Mouse (Mus musculus) brain, embryonic 14.5 days (tissue): ENCODE data around the gene Hsf2bp. TPM values are rescaled to one million over a fixed set of nuclear protein-coding genes. Genes with fewer than 3 reads are reported as not detected.

ENCODE experiments used
- DNase-seq: peaks from one replicate; pipeline ENCODE4 v3.0.0-alpha.2; 2011; ENCODE audit warnings: low read depth
- CTCF ChIP-seq: fragments of 200-500 bp; IDR thresholded peaks from 2 replicates; pipeline ENCODE4 v1.5.1; 2012; ENCODE audit warnings: inconsistent platforms, mild to moderate bottlenecking, moderate library complexity, borderline replicate concordance; ENCODE audit not compliant: insufficient read depth, insufficient read length; ENCODE audit errors: extremely low read depth
- POLR2A ChIP-seq: fragments of 200-500 bp; IDR thresholded peaks from 2 replicates; pipeline ENCODE4 v1.6.1; 2012; ENCODE audit warnings: mild to moderate bottlenecking, inconsistent platforms, borderline replicate concordance; ENCODE audit not compliant: poor library complexity, insufficient read depth, insufficient read length, severe bottlenecking; ENCODE audit errors: extremely low read depth
- polyA plus RNA-seq: library from polyadenylated mRNA; depleted of rRNA; stranded (reverse); fragments of >200 nt; gene quantifications from 2 replicates; pipeline ENCODE4 v1.2.3, GENCODE M21; 2012; rRNA removed

Gene Hsf2bp
- polyA plus RNA-seq, 1 experiment = 0.49 TPM

DNA sequence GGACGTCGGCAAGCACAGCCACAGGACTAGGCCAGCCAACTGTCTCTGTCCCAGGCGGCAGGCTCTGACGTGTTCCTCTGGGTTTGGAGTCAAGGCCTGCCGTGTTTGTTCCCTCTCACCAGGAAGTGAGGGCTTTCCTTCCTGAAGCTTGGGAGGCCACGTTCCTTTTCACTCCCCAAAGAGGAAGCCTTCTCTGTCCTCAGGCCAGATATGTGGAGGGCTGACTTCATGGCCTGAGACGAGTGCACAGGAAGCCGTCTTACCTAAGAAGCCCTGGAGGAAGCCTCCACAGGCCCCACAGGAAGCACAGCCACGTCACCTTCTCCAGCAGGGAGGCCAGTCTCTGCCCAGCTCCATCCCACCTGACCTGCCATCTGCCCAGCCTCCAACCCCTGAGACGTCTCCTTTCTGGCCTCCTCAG, 130.3 kb downstream of the Hsf2bp start:
- TF ChIP-seq POLR2A = no peak
- TF ChIP-seq CTCF = no peak
- no peak for DNase-seq

DNA sequence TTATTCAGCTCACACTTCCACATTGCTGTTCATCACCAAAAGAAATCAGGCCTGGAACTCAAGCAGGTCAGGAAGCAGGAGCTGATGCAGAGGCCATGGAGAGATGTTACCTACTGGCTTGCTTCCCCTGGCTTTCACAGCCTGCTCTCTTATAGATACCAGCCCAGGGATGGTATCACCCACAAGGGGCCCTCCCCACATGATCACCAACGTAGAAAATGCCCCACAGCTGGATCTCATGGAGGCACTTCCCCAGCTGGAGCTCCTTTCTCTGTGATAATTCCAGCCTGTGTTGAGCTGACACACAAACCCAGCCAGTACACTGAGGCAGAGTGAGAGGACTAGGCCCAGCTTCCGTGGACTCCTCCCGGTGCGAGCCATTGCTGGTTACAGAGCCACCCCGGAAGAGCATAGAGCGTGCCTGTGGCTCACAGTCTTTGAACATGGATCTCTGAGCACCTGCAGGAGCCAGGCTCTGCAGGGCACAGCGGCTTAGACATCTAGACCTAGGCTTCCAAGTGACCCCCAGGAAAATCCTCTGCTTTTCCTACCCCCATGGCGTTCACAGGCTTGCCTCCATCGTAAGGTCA, 130.9 kb downstream of the Hsf2bp start:
- TF ChIP-seq CTCF (no peak), POLR2A (no peak)
- DNase-seq = no peak

DNA sequence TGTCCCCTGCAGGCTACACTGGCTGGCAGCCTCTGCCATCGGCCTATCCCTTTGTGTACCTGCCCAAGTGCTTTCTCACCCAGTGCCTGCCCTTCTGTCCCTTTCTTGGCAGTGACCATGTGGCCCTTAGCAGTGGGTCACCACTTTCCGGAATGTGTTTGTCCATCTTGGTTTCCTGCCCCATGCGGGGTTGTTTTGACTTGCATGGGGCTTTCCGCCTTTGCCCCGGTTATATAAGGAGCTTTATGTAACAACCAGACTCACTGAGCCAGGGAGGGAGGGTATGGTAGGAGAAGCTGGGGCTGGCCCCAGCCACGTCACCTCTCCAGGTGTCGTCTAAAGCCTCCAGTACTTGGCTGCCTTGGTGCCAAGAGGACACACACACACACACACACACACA, 132.1 kb downstream of the Hsf2bp start:
- TF ChIP-seq CTCF (no peak), POLR2A (no peak)
- DNase-seq = no peak

DNA sequence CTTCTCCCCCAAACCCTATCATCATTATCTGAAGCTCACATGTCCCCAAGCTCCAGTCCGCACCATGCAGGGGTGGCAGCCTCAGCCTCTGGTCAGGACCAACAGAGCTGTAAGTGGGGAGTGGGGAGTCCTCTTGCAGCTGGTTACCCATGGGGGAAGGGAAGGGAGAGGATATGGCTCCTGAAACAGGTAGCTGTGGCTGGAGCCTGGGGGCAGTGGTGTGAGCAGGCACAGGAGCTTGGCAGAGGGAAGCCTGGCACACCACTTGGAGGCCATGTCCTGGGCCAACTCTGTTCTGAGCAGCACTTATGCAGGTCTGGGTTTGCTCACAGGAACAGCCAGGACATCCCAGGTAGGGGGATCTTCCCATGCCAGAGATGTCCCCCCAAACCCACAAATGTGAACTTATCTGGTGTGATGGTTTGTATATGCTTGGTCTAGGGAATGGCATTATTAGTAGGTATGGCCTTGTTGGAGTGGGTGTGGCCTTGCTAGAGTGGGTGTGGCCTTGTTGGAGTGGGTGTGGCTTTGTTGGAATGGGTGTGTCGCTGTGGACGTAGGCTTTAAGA, 133.4 kb downstream of the Hsf2bp start:
- no peak for DNase-seq
- TF ChIP-seq CTCF (no peak), POLR2A (no peak)

DNA sequence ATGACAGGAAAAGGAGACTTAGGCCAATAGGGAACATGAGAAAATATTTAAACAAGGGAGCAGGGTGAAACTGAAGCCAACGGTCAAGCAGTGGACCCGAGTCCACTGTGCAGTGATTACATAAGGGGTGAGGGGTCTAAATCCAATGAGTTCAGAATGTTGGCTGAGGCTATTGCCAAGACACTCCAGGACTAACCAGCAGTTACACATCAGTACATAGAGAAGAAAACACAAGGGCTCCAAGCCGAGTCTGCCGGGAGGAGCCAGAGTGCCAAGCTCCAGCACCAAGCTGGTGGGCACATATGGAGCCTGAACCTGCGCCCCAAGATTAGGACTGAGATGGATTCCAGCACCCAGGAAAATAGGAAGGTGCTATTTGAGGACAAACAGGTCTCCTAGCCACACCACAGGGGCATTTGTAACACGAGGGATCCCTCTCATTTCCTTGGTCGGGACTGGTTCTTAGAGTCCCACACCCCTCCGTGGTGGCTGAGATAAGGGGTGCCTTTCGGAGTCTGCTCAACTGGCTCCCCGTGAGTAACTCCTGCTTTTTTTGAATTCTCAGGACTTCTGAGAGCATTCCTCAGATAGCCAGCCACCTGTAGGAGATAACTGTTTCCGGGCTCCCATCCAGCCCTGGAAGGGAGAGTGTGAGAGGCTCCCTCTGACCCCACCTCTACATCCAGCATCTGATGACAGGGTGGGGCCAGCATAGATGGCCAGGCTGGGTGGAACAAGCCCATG, 134.5 kb downstream of the Hsf2bp start:
- no peak for DNase-seq
- TF ChIP-seq CTCF (no peak), POLR2A (no peak)

DNA sequence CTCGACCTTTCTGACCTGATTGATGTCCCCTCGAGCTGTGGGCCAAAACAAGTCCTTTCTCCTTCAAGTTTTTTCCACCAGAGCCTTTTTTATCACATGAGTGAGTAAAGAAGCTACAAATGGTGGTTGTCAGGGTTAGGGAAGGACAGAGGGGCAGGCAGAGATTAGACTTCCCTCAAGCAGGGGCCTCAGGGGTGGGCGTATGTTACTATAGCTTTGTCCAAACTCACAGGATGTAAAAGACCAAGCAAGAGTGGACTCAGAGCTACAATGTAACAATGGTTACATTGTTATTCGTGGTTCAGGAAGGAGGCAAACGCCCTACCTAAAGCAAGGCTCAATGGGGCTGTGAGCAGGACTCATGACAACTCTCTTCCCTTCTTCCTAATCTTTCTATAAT, 137.2 kb downstream of the Hsf2bp start:
- no peak for DNase-seq
- TF ChIP-seq POLR2A = no peak
- no peak for TF ChIP-seq CTCF

DNA sequence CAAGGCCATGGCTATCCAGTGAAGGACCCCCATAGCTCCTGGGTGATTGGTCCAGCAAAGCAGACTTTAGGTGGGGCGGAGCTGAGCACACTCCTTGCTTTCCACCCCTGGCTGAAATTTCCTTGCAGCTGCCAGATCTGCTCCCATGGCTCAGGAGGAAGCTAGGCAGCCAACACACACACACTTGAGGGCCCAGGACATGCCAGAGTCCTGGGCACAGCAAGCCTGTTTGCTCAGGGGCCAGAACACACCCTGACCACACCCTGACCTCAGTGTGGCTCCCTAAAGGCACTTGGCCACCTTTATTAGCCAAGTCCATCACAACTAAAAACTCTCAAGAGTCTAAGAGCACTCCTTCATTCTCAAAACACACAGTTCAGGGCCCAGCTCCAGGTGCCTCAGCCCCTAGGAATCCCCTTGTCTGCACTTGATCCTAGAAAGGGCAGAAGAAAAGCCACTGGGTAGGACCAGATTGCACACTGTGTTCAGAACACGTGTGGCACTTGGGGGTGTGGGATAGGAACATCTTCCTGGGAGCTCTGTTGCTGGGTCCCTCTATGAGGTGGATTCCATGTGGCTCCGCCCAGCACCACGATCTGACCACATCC, 138.9 kb downstream of the Hsf2bp start:
- TF ChIP-seq CTCF = no peak
- no peak for TF ChIP-seq POLR2A
- DNase-seq = no peak

DNA sequence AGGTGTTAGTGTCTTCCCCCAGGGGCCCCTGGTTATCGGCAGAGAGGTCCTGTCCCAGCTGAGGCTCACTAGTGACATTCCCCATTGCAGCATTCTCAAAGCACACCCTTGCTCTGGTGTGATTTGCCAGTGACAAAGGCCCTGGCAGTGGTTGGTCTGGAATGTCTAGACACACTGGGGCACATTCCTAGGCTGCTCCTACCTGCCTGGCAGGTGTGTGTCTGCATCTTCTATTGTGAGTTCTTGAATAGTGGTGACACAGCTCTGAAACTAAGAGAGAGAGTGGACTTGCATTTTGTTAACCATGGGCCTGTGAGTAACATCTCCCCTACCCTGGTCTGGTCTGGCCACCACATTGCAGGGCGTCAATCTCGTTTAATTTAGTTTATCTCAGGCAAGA, 139.4 kb downstream of the Hsf2bp start:
- DNase-seq = no peak
- TF ChIP-seq POLR2A = no peak
- no peak for TF ChIP-seq CTCF

DNA sequence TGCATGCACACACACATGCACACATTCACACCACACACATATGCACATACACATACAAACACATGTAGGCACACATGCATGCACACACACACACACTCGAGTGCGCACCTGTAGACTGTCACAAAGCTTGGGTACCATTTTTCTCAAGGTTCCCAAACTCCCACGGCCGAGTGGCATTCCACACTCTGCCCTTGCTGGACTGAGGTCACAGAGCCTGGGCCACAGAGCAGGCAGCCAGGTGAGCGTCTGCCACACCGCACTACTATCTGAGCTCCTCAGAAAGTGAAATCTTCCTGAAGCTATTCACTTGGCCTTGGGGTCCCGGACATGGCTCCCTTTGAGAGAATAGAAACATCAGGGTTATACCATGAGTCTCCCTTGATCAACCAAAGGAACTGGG, 139.8 kb downstream of the Hsf2bp start:
- TF ChIP-seq CTCF = no peak
- TF ChIP-seq POLR2A = no peak
- no peak for DNase-seq

Other genes starting within 250 kb of the Hsf2bp start
- 21.2 and 29.9 TPM in 2 replicates for gene Sik1, start 180.5 kb downstream of the Hsf2bp start, polyA plus RNA-seq
- gene Rrp1b, start 249 bp downstream of the Hsf2bp start, polyA plus RNA-seq = 22.9 and 30.1 TPM in 2 replicates
- gene Notch3, start 130.5 kb upstream of the Hsf2bp start, polyA plus RNA-seq = 27.6 and 33.0 TPM in 2 replicates
- 0.31 and 0.34 TPM in 2 replicates for gene Ephx3, start 153.2 kb upstream of the Hsf2bp start, polyA plus RNA-seq
- 31.1 and 85.6 TPM in 2 replicates for gene Brd4, start 248.4 kb upstream of the Hsf2bp start, polyA plus RNA-seq